Mouse (Mus musculus) midbrain, embryonic 12.5 days (tissue): ENCODE results near the gene Spdl1. TPM values are rescaled to one million over a fixed set of nuclear protein-coding genes. Genes with fewer than 3 reads are reported as not detected.

Experiments
- ATAC-seq: fragments of 200-750 bp; cut with Nextera tagmentation; 2 replicates; pipeline ENCODE4 v1.8.0; 2017; ENCODE audit warnings: low read depth, moderate TSS enrichment, moderate library complexity; ENCODE audit not compliant: low FRiP score
- H3K27ac ChIP-seq: fragments of 300-500 bp; sonication (generic); replicated peaks from 2 replicates; pipeline ENCODE4 v1.5.1; 2016; ENCODE audit warnings: mild to moderate bottlenecking
- H3K27me3 ChIP-seq: fragments of 300-500 bp; sonication (generic); 2 replicates; pipeline ENCODE4 v1.6.1; 2016; ENCODE audit warnings: mild to moderate bottlenecking
- H3K36me3 ChIP-seq: fragments of 300-500 bp; sonication (generic); 2 replicates; pipeline ENCODE4 v1.6.1; 2016
- H3K4me1 ChIP-seq: fragments of 300-500 bp; sonication (generic); 2 replicates; pipeline ENCODE4 v1.6.1; 2016
- H3K4me2 ChIP-seq: fragments of 300-500 bp; sonication (generic); replicated peaks from 2 replicates; pipeline ENCODE4 v1.6.1; 2016; ENCODE audit warnings: mild to moderate bottlenecking, moderate library complexity
- H3K4me3 ChIP-seq: fragments of 300-500 bp; sonication (generic); 2 replicates; pipeline ENCODE4 v1.5.1; 2016; ENCODE audit warnings: mild to moderate bottlenecking
- H3K9ac ChIP-seq: fragments of 300-500 bp; sonication (generic); replicated peaks from 2 replicates; pipeline ENCODE4 v1.6.1; 2016; ENCODE audit warnings: mild to moderate bottlenecking, moderate library complexity
- H3K9me3 ChIP-seq: fragments of 300-500 bp; sonication (generic); 2 replicates; pipeline ENCODE4 v1.6.1; 2016; ENCODE audit warnings: mild to moderate bottlenecking
- WGBS: fragments of 180-500 bp; shearing (Covaris S2); methylation state at CpG from one replicate; pipeline ENCODE4 v1.1.7; 2016; 5-methylcytosine and 5-hydroxymethylcytosine counted together
- polyA plus RNA-seq: library from polyadenylated mRNA; unstranded; fragments of >200 nt; fragmentation: Nextera tagmentation; extraction: Ambion mirVana; gene quantifications from 2 replicates; pipeline ENCODE4 v1.2.1, GENCODE M21; 2016

Spdl1 gene
- 20.7 and 23.7 TPM in 2 replicates for polyA plus RNA-seq

- Histone ChIP-seq H3K27ac (peak within 1 kb of the TSS; percentile 58), H3K4me1 (peaks cover 12% of the 10 kb centered on the region), H3K9ac (peak within 1 kb of the TSS; percentile 72), H3K36me3 (peaks cover 21% of the 10 kb centered on the region), H3K4me2 (peak within 1 kb of the TSS; percentile 84), H3K27me3 (peaks cover 11% of the 10 kb centered on the region), H3K9me3 (no peaks in the 10 kb centered on the region), H3K4me3 (peak within 1 kb of the TSS; percentile 81)
- WGBS: under 1% methylated on average over 49 of the region's 49 CpGs
- ATAC-seq: peak; percentile 96
Measured at GRCm38 (mm10) chr11:34833318-34834086, at the start of gene Spdl1. TSS of gene Spdl1 (minus strand) at chr11:34833641.

GRCm38 (mm10) chr11:34881528-34881927, 48.1 kb upstream of the Spdl1 start:
- no peak for ATAC-seq
- Histone ChIP-seq H3K4me3 (no peak overlapping the region), H3K27ac (no peak overlapping the region), H3K4me2 (no peak overlapping the region), H3K27me3 (no peaks in the 10 kb centered on the region), H3K9me3 (no peaks in the 10 kb centered on the region), H3K4me1 (no peaks in the 10 kb centered on the region), H3K9ac (no peak overlapping the region), H3K36me3 (no peaks in the 10 kb centered on the region)
- 43% methylated on average over 5 of the region's 5 CpGs for WGBS

GRCm38 (mm10) chr11:34879678-34880077, 46.2 kb upstream of the Spdl1 start:
- no peaks in the 10 kb centered on the region for H3K36me3 ChIP-seq
- H3K9me3 ChIP-seq: no peaks in the 10 kb centered on the region
- no peak for ATAC-seq
- H3K27me3 ChIP-seq: no peaks in the 10 kb centered on the region
- no peak overlapping the region for H3K4me2 ChIP-seq
- no peaks in the 10 kb centered on the region for H3K4me1 ChIP-seq
- no peak overlapping the region for H3K4me3 ChIP-seq
- whole genome bisulfite sequencing: 79% methylated on average over 1 of the region's 1 CpGs
- H3K27ac ChIP-seq: no peak overlapping the region
- H3K9ac ChIP-seq: no peak overlapping the region

- no peak overlapping the region for H3K4me2 ChIP-seq
- H3K9me3 ChIP-seq: no peaks in the 10 kb centered on the region
- ATAC-seq: no peak
- no peaks in the 10 kb centered on the region for H3K4me1 ChIP-seq
- no peaks in the 10 kb centered on the region for H3K27me3 ChIP-seq
- H3K36me3 ChIP-seq: no peaks in the 10 kb centered on the region
- H3K27ac ChIP-seq: no peak overlapping the region
- 79% methylated on average over 2 of the region's 2 CpGs for WGBS
- H3K9ac ChIP-seq: no peak overlapping the region
- H3K4me3 ChIP-seq: no peak overlapping the region
Measured at GRCm38 (mm10) chr11:34873861-34874260, 40.4 kb upstream of the Spdl1 start.

GRCm38 (mm10) chr11:34872432-34872831, 39.0 kb upstream of the Spdl1 start:
- Histone ChIP-seq H3K27ac (no peak overlapping the region), H3K36me3 (no peaks in the 10 kb centered on the region), H3K4me3 (no peak overlapping the region), H3K9me3 (no peaks in the 10 kb centered on the region), H3K9ac (no peak overlapping the region), H3K4me1 (no peaks in the 10 kb centered on the region), H3K4me2 (no peak overlapping the region), H3K27me3 (no peaks in the 10 kb centered on the region)
- 78% methylated on average over 2 of the region's 2 CpGs for WGBS
- ATAC-seq: no peak

- no peak overlapping the region for H3K9ac ChIP-seq
- H3K27ac ChIP-seq: no peak overlapping the region
- 83% methylated on average over 3 of the region's 3 CpGs for WGBS
- no peak overlapping the region for H3K4me3 ChIP-seq
- H3K27me3 ChIP-seq: no peaks in the 10 kb centered on the region
- ATAC-seq: no peak
- no peak overlapping the region for H3K4me2 ChIP-seq
- no peaks in the 10 kb centered on the region for H3K4me1 ChIP-seq
- no peaks in the 10 kb centered on the region for H3K36me3 ChIP-seq
- no peaks in the 10 kb centered on the region for H3K9me3 ChIP-seq
Measured at GRCm38 (mm10) chr11:34871991-34872390, 38.5 kb upstream of the Spdl1 start.

- H3K27ac ChIP-seq: no peak overlapping the region
- no peaks in the 10 kb centered on the region for H3K36me3 ChIP-seq
- no peaks in the 10 kb centered on the region for H3K9me3 ChIP-seq
- H3K4me3 ChIP-seq: no peak overlapping the region
- no peak overlapping the region for H3K4me2 ChIP-seq
- no peaks in the 10 kb centered on the region for H3K27me3 ChIP-seq
- ATAC-seq: no peak
- H3K9ac ChIP-seq: no peak overlapping the region
- 77% methylated on average over 3 of the region's 3 CpGs for WGBS
- no peaks in the 10 kb centered on the region for H3K4me1 ChIP-seq
Measured at GRCm38 (mm10) chr11:34871456-34871855, 38.0 kb upstream of the Spdl1 start.

- Histone ChIP-seq H3K27ac (no peak overlapping the region), H3K4me1 (no peaks in the 10 kb centered on the region), H3K4me2 (no peak overlapping the region), H3K9ac (no peak overlapping the region), H3K4me3 (no peak overlapping the region), H3K9me3 (no peaks in the 10 kb centered on the region), H3K36me3 (no peaks in the 10 kb centered on the region), H3K27me3 (no peaks in the 10 kb centered on the region)
- no peak for ATAC-seq
- 39% methylated on average over 6 of the region's 6 CpGs for WGBS
Measured at GRCm38 (mm10) chr11:34868626-34869025, 35.2 kb upstream of the Spdl1 start.

- no peak overlapping the region for H3K4me2 ChIP-seq
- H3K9me3 ChIP-seq: no peaks in the 10 kb centered on the region
- no peaks in the 10 kb centered on the region for H3K4me1 ChIP-seq
- no peak for ATAC-seq
- no peaks in the 10 kb centered on the region for H3K27me3 ChIP-seq
- WGBS: 81% methylated on average over 3 of the region's 3 CpGs
- no peak overlapping the region for H3K4me3 ChIP-seq
- H3K9ac ChIP-seq: no peak overlapping the region
- no peak overlapping the region for H3K27ac ChIP-seq
- no peaks in the 10 kb centered on the region for H3K36me3 ChIP-seq
Measured at GRCm38 (mm10) chr11:34865741-34866270, 32.4 kb upstream of the Spdl1 start.

GRCm38 (mm10) chr11:34865181-34865580, 31.7 kb upstream of the Spdl1 start:
- Histone ChIP-seq H3K36me3 (no peaks in the 10 kb centered on the region), H3K27me3 (no peaks in the 10 kb centered on the region), H3K4me2 (no peak overlapping the region), H3K27ac (no peak overlapping the region), H3K4me1 (no peaks in the 10 kb centered on the region), H3K9ac (no peak overlapping the region), H3K4me3 (no peak overlapping the region), H3K9me3 (no peaks in the 10 kb centered on the region)
- WGBS: 89% methylated on average over 14 of the region's 14 CpGs
- no peak for ATAC-seq

GRCm38 (mm10) chr11:34856652-34857051, 23.2 kb upstream of the Spdl1 start:
- no peaks in the 10 kb centered on the region for H3K4me1 ChIP-seq
- H3K4me2 ChIP-seq: no peak overlapping the region
- H3K27me3 ChIP-seq: no peaks in the 10 kb centered on the region
- no peaks in the 10 kb centered on the region for H3K9me3 ChIP-seq
- no peak for ATAC-seq
- no peaks in the 10 kb centered on the region for H3K36me3 ChIP-seq
- 79% methylated on average over 3 of the region's 3 CpGs for WGBS
- no peak overlapping the region for H3K9ac ChIP-seq
- H3K4me3 ChIP-seq: no peak overlapping the region
- no peak overlapping the region for H3K27ac ChIP-seq

- Histone ChIP-seq H3K9me3 (no peaks in the 10 kb centered on the region), H3K27me3 (peaks cover 22% of the 10 kb centered on the region), H3K36me3 (no peaks in the 10 kb centered on the region), H3K4me1 (no peaks in the 10 kb centered on the region), H3K9ac (no peak overlapping the region), H3K27ac (no peak overlapping the region), H3K4me3 (no peak overlapping the region), H3K4me2 (no peak overlapping the region)
- ATAC-seq: no peak
- 87% methylated on average over 5 of the region's 5 CpGs for WGBS
Measured at GRCm38 (mm10) chr11:34846268-34846652, 12.8 kb upstream of the Spdl1 start.
